Mouse (Mus musculus) heart, embryonic 14.5 days (tissue): ENCODE measurements at regions not wholly inside any gene's neighbourhood (a gene's known extent, or its start where the extent isn't known, plus 50 kb on each side); places are given as distances from the start of the nearest gene placed in this dataset.

Source experiments
- ATAC-seq: fragments of 200-750 bp; cut with Nextera tagmentation; 2 replicates; pipeline ENCODE4 v1.8.0; 2017; ENCODE audit warnings: low read depth, moderate TSS enrichment; ENCODE audit not compliant: insufficient number of reproducible peaks, insufficient read depth, low FRiP score
- H3K27ac ChIP-seq, 2 experiments: fragments of 200-500 bp in 1 of 2; fragments of 300-500 bp in 1 of 2; sonication (generic) in 1 of 2; replicated peaks in 1 of 2; 2 replicates each; pipeline ENCODE4 v1.5.1; 2012 to 2014; ENCODE audit warnings: low read depth in 2 of 2, low read length in 2 of 2, control low read depth in 1 of 2, mild to moderate bottlenecking in 1 of 2, mixed read lengths in 1 of 2; ENCODE audit not compliant: control insufficient read depth in 1 of 2, insufficient read depth in 1 of 2
- H3K27me3 ChIP-seq: fragments of 300-500 bp; sonication (generic); 2 replicates; pipeline ENCODE4 v1.6.1; 2014; ENCODE audit warnings: mild to moderate bottlenecking, low read length, control low read depth; ENCODE audit not compliant: control insufficient read depth, insufficient read depth
- H3K36me3 ChIP-seq: fragments of 300-500 bp; sonication (generic); 2 replicates; pipeline ENCODE4 v1.6.1; 2014; ENCODE audit warnings: mild to moderate bottlenecking, control low read depth, low read length, mixed read lengths; ENCODE audit not compliant: control insufficient read depth, insufficient read depth
- H3K4me1 ChIP-seq, 2 experiments: fragments of 200-500 bp in 1 of 2; fragments of 300-500 bp in 1 of 2; sonication (generic) in 1 of 2; 2 replicates each; pipeline ENCODE4 v1.6.1; 2012 to 2014; ENCODE audit warnings: low read length in 2 of 2, control low read depth in 1 of 2, mixed read lengths in 1 of 2; ENCODE audit not compliant: control insufficient read depth in 2 of 2, insufficient read depth in 2 of 2
- H3K4me2 ChIP-seq: fragments of 300-500 bp; sonication (generic); 2 replicates; pipeline ENCODE4 v1.6.1; 2014; ENCODE audit warnings: mild to moderate bottlenecking, low read length
- H3K4me3 ChIP-seq, 2 experiments: fragments of 200-500 bp in 1 of 2; fragments of 300-500 bp in 1 of 2; sonication (generic) in 1 of 2; 2 replicates each; pipeline ENCODE4 v1.5.1; 2012 to 2014; ENCODE audit warnings: low read length in 2 of 2, mild to moderate bottlenecking in 2 of 2, control low read depth in 1 of 2, low read depth in 1 of 2, moderate library complexity in 1 of 2; ENCODE audit not compliant: control insufficient read depth in 1 of 2, insufficient read depth in 1 of 2
- H3K9ac ChIP-seq: fragments of 300-500 bp; sonication (generic); 2 replicates; pipeline ENCODE4 v1.6.1; 2014; ENCODE audit warnings: mild to moderate bottlenecking, low read length
- H3K9me3 ChIP-seq: fragments of 300-500 bp; sonication (generic); 2 replicates; pipeline ENCODE4 v1.6.1; 2016; ENCODE audit warnings: low read length, control low read depth; ENCODE audit not compliant: control insufficient read depth
- WGBS: fragments of 180-500 bp; shearing (Covaris S2); extraction: QIAGEN DNeasy Blood & Tissue Kit; methylation state at CpG from one replicate; pipeline ENCODE4 v1.1.7; 2014; 5-methylcytosine and 5-hydroxymethylcytosine counted together

DNA sequence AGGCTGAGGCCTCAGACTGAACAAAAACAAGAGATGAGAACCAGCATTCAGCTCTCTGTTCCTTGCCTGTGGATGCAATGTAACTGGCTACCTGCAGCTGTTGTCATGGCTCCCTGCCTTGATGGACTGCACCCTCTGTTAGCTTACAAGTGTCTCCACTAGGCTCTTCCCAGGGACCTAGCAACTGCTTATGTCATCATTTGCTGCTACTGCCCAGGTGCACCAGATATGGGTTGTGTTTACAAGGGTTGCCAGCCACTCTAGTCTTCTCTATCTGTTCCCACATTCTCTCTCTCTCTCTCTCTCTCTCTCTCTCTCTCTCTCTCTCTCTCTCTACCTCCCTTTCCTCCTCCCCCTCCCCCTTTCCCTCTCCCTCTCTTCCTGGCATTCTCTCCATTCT, 126.4 kb downstream of the Matn1 start:
- Histone ChIP-seq H3K4me3 (no peak overlapping the region), H3K4me1 (no peaks in the 10 kb centered on the region), H3K9me3 (no peaks in the 10 kb centered on the region), H3K27me3 (no peaks in the 10 kb centered on the region), H3K9ac (no peak overlapping the region), H3K4me2 (no peak overlapping the region), H3K27ac (no peak overlapping the region), H3K36me3 (no peaks in the 10 kb centered on the region)
- no peak for ATAC-seq

DNA sequence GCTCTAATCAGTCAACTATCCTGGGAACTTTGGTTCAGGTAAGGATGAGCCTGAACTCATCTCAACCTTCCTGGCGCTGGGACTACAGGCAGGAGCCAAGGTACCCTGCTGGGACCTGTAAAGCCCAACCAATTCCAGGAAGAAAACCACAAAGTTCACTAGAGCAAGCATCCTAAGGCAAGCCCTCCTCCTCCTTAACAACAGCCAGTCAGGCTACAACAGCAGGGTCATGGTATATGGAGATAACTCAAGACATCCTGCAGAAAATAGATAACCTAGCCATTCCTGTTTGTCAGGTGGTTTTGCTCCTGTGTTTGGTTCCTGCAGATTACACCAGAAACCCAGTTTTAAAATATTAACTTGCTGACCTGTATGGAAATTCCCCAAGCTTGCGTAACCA, 128.4 kb downstream of the Matn1 start:
- no peak overlapping the region for H3K4me3 ChIP-seq
- no peak overlapping the region for H3K27ac ChIP-seq
- no peaks in the 10 kb centered on the region for H3K4me1 ChIP-seq
- no peak for ATAC-seq
- no peaks in the 10 kb centered on the region for H3K9me3 ChIP-seq
- no peak overlapping the region for H3K4me2 ChIP-seq
- H3K27me3 ChIP-seq: no peaks in the 10 kb centered on the region
- H3K9ac ChIP-seq: no peak overlapping the region
- no peaks in the 10 kb centered on the region for H3K36me3 ChIP-seq
- 86% methylated on average over 2 of the region's 2 CpGs for WGBS

DNA sequence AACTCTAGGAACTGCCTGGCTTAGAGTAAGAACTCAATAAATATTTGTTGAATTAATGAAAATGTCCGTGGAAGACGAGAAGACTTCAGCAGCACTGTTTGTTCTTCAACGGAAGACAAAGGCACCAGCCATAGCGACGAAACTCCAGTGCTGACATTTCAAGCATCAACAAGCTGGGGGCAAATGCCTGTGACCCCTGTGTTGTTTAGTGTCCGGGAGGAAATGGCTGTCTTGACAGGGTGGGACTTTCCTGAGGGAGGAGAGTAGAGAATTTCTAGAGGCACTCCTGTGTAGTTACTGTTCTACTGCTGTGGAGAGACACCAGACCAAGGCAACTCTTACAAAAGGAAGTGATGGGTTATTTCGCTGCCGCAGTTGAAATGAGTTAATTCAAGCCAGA, 129.2 kb downstream of the Matn1 start:
- 62% methylated on average over 8 of the region's 8 CpGs for WGBS
- Histone ChIP-seq H3K9me3 (no peaks in the 10 kb centered on the region), H3K27ac (no peak overlapping the region), H3K36me3 (no peaks in the 10 kb centered on the region), H3K4me2 (no peak overlapping the region), H3K9ac (no peak overlapping the region), H3K4me1 (no peaks in the 10 kb centered on the region), H3K4me3 (no peak overlapping the region), H3K27me3 (no peaks in the 10 kb centered on the region)
- ATAC-seq: no peak

DNA sequence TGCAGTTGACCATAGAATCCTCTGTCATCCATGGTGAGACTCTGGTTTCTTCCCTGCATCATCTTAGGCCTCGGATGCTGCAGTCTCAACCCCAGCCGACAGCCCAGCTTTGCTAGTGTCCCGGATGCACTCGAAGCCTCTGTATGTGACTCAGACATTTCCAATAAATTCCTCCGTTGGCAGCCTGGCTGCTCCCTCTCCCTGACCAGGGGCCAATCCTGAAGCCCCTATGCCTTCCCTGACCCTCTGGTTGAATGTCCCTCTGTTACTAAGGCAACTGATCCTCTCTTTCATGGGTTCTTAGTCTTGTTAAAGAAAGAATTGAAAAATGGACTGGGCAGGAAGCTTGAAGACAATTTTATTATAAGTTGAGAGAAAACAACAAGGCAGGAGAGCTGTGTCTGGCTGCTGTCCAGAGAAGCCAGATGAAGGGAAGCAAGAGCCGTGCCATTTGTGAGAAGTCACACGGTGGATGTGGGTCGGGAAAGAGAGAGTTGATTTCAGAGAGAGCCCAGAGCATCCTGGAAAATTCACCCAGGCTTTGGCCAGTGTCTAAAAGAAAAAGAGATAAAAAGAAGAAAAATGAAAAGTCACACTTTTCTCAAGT, 131.2 kb downstream of the Matn1 start:
- Histone ChIP-seq H3K4me1 (no peaks in the 10 kb centered on the region), H3K4me2 (no peak overlapping the region), H3K4me3 (no peak overlapping the region), H3K9me3 (no peaks in the 10 kb centered on the region), H3K36me3 (no peaks in the 10 kb centered on the region), H3K9ac (no peak overlapping the region), H3K27me3 (no peaks in the 10 kb centered on the region), H3K27ac (no peak overlapping the region)
- no peak for ATAC-seq
- WGBS: 73% methylated on average over 8 of the region's 8 CpGs

DNA sequence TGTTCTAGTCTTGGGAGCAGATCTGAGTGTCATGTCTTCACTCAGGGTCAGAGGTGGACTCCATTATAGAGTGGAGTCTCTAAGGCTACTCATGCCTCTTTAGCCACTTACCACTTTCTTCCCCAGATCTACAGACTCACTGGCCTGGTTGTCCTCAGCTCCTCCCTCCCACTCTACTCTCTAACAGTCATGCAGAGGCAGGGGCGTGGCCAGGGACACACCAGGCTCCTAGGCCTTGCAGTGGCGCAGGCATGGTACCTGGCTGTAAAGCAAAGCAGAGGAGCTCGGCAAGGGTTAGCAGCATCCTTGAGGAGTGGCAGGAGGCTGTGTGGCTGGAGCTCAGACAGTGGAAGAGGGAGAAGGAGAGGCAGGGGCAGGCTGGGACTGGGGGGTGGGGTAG, 132.4 kb downstream of the Matn1 start:
- Histone ChIP-seq H3K4me1 (no peaks in the 10 kb centered on the region), H3K4me3 (no peak overlapping the region), H3K4me2 (no peak overlapping the region), H3K27me3 (no peaks in the 10 kb centered on the region), H3K9me3 (no peaks in the 10 kb centered on the region), H3K27ac (no peak overlapping the region), H3K36me3 (no peaks in the 10 kb centered on the region), H3K9ac (no peak overlapping the region)
- 52% methylated on average over 3 of the region's 3 CpGs for WGBS
- no peak for ATAC-seq

DNA sequence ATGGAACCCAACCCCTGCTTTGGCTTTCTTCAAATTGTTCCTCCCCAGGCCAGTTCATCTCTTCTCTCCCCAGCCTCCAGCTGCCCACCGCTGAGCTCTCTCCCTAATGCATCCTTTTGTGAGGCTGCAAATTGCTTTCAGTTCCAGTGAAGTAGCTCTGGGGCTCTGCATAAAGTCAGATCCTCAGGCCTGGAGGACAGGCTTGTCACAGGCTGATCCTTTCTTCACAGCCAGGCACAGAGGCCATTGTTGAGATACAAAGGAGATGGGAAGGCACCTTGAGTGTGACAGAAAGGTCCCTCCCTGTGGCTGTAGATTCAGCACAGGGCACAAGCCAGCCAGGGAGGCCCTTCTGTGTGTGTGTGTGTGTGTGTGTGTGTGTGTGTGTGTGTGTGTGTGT, 135.9 kb downstream of the Matn1 start:
- Histone ChIP-seq H3K4me3 (no peak overlapping the region), H3K4me2 (no peak overlapping the region), H3K4me1 (no peaks in the 10 kb centered on the region), H3K36me3 (no peaks in the 10 kb centered on the region), H3K27me3 (no peaks in the 10 kb centered on the region), H3K27ac (no peak overlapping the region), H3K9ac (no peak overlapping the region), H3K9me3 (no peaks in the 10 kb centered on the region)
- ATAC-seq: no peak
- whole genome bisulfite sequencing: 37% methylated on average over 1 of the region's 1 CpGs

DNA sequence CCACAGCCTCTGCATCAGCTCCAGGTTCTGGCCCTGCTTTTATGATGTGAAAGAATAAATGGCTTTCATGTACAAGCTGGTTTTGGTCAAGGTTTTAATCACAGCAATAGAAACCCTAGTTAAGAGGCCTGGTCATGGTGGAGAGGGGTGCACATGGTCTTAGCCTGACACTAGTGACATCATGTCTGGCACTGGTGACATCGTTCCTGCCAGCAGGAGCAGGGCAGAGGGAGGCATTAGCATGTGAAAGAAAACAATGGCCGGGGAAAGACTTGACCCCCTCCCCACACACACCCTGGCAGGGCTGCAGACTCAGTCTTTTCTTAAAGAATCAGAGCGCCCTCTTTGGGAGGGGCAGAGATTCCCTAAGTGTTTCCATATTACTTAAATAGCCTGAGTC, 139.2 kb downstream of the Matn1 start:
- WGBS: 78% methylated on average over 3 of the region's 3 CpGs
- ATAC-seq: no peak
- H3K4me2 ChIP-seq: no peak overlapping the region

DNA sequence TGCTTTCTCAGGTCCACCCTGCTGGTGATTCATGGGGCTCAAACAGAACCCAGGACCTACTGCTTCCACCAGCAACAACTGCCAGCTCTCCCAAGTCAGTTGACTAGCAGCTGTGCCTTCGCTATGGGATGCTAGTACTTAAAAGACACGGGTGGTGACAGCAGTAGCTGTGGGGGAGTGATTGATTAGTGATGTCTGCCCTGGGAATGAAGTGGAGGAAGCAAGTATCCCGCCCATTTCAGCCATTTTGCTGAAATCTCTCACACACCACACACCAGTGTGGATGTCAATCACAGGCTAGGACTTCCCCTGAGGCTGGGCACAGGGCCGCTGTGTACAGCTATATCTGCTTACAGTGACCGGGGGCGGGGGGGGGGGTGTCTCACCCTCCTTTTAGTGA, 153.2 kb downstream of the Matn1 start:
- no peak overlapping the region for H3K27ac ChIP-seq
- no peaks in the 10 kb centered on the region for H3K36me3 ChIP-seq
- ATAC-seq: no peak
- H3K4me3 ChIP-seq: no peak overlapping the region
- H3K4me2 ChIP-seq: no peak overlapping the region
- no peaks in the 10 kb centered on the region for H3K4me1 ChIP-seq
- H3K9ac ChIP-seq: no peak overlapping the region
- no peaks in the 10 kb centered on the region for H3K27me3 ChIP-seq
- 0 out of 2 replicates have a peak, but pooled peaks cover 4% of the 10 kb centered on the region for H3K9me3 ChIP-seq
- 39% methylated on average over 6 of the region's 6 CpGs for WGBS

More for the DNA sequence above, 139.2 kb downstream of the Matn1 start:
- Histone ChIP-seq H3K27ac (no peak overlapping the region), H3K36me3 (no peaks in the 10 kb centered on the region), H3K4me3 (no peak overlapping the region), H3K9me3 (no peaks in the 10 kb centered on the region), H3K4me1 (no peaks in the 10 kb centered on the region), H3K27me3 (no peaks in the 10 kb centered on the region), H3K9ac (no peak overlapping the region)
